Mouse (Mus musculus): ENCODE data around the gene Ccl22. TPM values are rescaled to one million over a fixed set of nuclear protein-coding genes. Genes with fewer than 3 reads are reported as not detected.

The Ccl22 gene
- polyA plus RNA-seq, 1 experiment from 2014 or later = 0.27 TPM

DNA sequence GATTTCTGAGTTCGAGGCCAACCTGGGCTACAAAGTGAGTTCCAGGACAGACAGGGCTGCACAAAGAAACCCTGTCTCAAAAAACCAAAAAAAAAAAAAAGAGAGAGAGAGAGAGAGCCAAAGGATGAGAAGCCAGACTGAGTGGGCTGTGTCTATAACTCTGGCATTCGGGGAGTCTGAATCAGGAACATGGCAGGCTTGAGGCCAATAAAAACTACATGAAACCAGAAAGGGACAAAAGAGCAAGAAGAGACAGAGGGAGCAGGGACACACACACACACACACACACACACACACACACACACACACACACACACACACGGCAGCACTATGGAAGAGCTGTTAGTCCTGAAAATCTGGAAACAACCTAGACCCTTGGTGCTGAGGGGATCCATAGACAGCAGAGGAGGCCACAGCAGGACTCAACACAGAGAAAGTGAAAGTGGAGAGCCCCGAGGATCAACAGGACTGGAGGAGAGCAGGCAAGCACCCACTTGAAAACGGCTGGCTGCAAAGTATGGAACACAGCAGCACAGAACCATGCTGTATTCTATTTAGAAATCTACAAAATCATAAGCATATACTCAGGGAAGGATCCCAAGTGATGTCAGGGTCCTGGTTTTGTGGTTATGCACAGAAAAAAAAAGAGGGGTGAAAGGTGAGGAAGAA lies 9.8 kb upstream of the Ccl22 start:
- Histone ChIP-seq H3K27ac (peak overlapping the region; percentile 97), H3K4me2 (peak overlapping the region; percentile 58)
- 54% methylated on average over 5 of the region's 5 CpGs for WGBS (ENCODE audit: insufficient replicate concordance)

GRCm38 (mm10) chr8:94739829-94740228 lies 5.6 kb upstream of the Ccl22 start:
- ATAC-seq (ENCODE audit: low read depth) = no peak
- Histone ChIP-seq H3K4me2 (no peak overlapping the region), H3K4me3 (replicated peaks) (no peak overlapping the region), H3K9me3 (replicated peaks) (peaks cover 3% of the 10 kb centered on the region; the same call in 1 of the 2 replicates), H3K4me1 (replicated peaks) (peaks cover 26% of the 10 kb centered on the region), H3K27me3 (peaks cover 6% of the 10 kb centered on the region; the same call in 1 of the 2 replicates), H3K36me3 (no peaks in the 10 kb centered on the region), H3K9ac (no peak overlapping the region), H3K27ac (no peak overlapping the region)
- 80% methylated on average over 6 of the region's 6 CpGs for WGBS (ENCODE audit: insufficient replicate concordance)
- no peak for DNase-seq

More for the DNA sequence above, 9.8 kb upstream of the Ccl22 start:
- peaks cover 61% of the 10 kb centered on the region for H3K4me1 ChIP-seq (replicated peaks)
- ATAC-seq (ENCODE audit: low read depth) (no peak), DNase-seq (peak; percentile 11)
- peaks cover 2% of the 10 kb centered on the region; the same call in 1 of the 2 replicates for H3K9me3 ChIP-seq (replicated peaks)
- peak overlapping the region; percentile 10; the same call in 1 of the 2 replicates for H3K4me3 ChIP-seq (replicated peaks)
- H3K27me3 ChIP-seq = no peaks in the 10 kb centered on the region
- no peaks in the 10 kb centered on the region for H3K36me3 ChIP-seq
- H3K9ac ChIP-seq = peak overlapping the region; percentile 65

DNA sequence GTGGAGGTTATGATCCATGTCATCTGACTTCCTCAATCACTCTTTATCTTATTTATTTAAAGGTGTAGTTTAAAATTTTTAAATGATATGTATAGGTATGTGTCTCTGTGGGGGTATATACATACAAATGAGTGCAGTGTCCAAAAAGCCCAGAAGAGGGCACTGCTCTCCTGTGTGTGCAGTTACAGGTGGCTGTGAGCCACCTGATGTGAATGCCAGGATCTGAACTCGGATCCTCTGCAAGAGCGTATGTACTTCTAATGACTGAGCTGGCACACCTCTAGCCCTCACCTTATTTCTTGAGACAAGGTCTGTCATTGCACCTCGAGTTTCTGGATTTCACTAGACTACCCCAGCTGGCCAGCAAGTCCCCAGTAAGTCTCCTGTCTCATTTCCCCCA lies 4.8 kb upstream of the Ccl22 start:
- DNase-seq = no peak
- no peak overlapping the region for H3K4me3 ChIP-seq (replicated peaks)
- no peak for ATAC-seq (ENCODE audit: low read depth)
- H3K4me2 ChIP-seq = no peak overlapping the region
- no peak overlapping the region for H3K27ac ChIP-seq
- no peak overlapping the region for H3K9ac ChIP-seq
- H3K9me3 ChIP-seq (replicated peaks) = peaks cover 3% of the 10 kb centered on the region; the same call in 1 of the 2 replicates
- WGBS (ENCODE audit: insufficient replicate concordance) = 76% methylated on average over 3 of the region's 3 CpGs
- H3K36me3 ChIP-seq = no peaks in the 10 kb centered on the region
- peaks cover 9% of the 10 kb centered on the region; the same call in 1 of the 2 replicates for H3K27me3 ChIP-seq
- peaks cover 19% of the 10 kb centered on the region for H3K4me1 ChIP-seq (replicated peaks)

- H3K9ac ChIP-seq = no peak overlapping the region
- H3K36me3 ChIP-seq = no peaks in the 10 kb centered on the region
- peaks cover 7% of the 10 kb centered on the region for H3K4me1 ChIP-seq (replicated peaks)
- no peak overlapping the region for H3K4me2 ChIP-seq
- no peak overlapping the region for H3K27ac ChIP-seq
- H3K27me3 ChIP-seq = peaks cover 16% of the 10 kb centered on the region
- no peak for DNase-seq
- H3K9me3 ChIP-seq (replicated peaks) = peaks cover 3% of the 10 kb centered on the region; the same call in 1 of the 2 replicates
- ATAC-seq (ENCODE audit: low read depth) = no peak
- H3K4me3 ChIP-seq (replicated peaks) = no peak overlapping the region
- 85% methylated on average over 4 of the region's 4 CpGs for WGBS (ENCODE audit: insufficient replicate concordance)
Measured at GRCm38 (mm10) chr8:94741726-94742125, 3.7 kb upstream of the Ccl22 start.

- Histone ChIP-seq H3K4me3 (replicated peaks) (no peak overlapping the region), H3K27ac (no peak overlapping the region), H3K36me3 (no peaks in the 10 kb centered on the region), H3K9me3 (replicated peaks) (peaks cover 3% of the 10 kb centered on the region; the same call in 1 of the 2 replicates), H3K4me2 (no peak overlapping the region), H3K9ac (no peak overlapping the region), H3K4me1 (replicated peaks) (peaks cover 12% of the 10 kb centered on the region), H3K27me3 (peaks cover 26% of the 10 kb centered on the region)
- ATAC-seq (ENCODE audit: low read depth) (no peak), DNase-seq (no peak)
- 77% methylated on average over 5 of the region's 5 CpGs for WGBS (ENCODE audit: insufficient replicate concordance)
Measured at GRCm38 (mm10) chr8:94744484-94744883, 906 bp upstream of the Ccl22 start.

GRCm38 (mm10) chr8:94744972-94745371 lies 418 bp upstream of the Ccl22 start:
- ATAC-seq (ENCODE audit: low read depth) (no peak), DNase-seq (no peak)
- WGBS (ENCODE audit: insufficient replicate concordance) = 67% methylated on average over 9 of the region's 9 CpGs
- Histone ChIP-seq H3K36me3 (no peaks in the 10 kb centered on the region), H3K27ac (no peak overlapping the region), H3K9ac (no peak overlapping the region), H3K9me3 (replicated peaks) (peaks cover 3% of the 10 kb centered on the region; the same call in 1 of the 2 replicates), H3K4me1 (replicated peaks) (peaks cover 12% of the 10 kb centered on the region), H3K4me2 (no peak overlapping the region), H3K27me3 (peaks cover 29% of the 10 kb centered on the region), H3K4me3 (replicated peaks) (no peak overlapping the region)

GRCm38 (mm10) chr8:94746832-94747231 lies 1.4 kb downstream of the Ccl22 start:
- H3K4me1 ChIP-seq (replicated peaks) = peaks cover 12% of the 10 kb centered on the region
- H3K27ac ChIP-seq = no peak overlapping the region
- H3K4me3 ChIP-seq (replicated peaks) = no peak overlapping the region
- H3K36me3 ChIP-seq = no peaks in the 10 kb centered on the region
- DNase-seq = no peak
- no peaks in the 10 kb centered on the region for H3K9me3 ChIP-seq (replicated peaks)
- peaks cover 26% of the 10 kb centered on the region for H3K27me3 ChIP-seq
- H3K9ac ChIP-seq = no peak overlapping the region
- 69% methylated on average over 8 of the region's 8 CpGs for WGBS (ENCODE audit: insufficient replicate concordance)
- ATAC-seq (ENCODE audit: low read depth) = no peak
- H3K4me2 ChIP-seq = no peak overlapping the region

GRCm38 (mm10) chr8:94748363-94748762 lies 3.0 kb downstream of the Ccl22 start:
- ATAC-seq (ENCODE audit: low read depth) (peak; percentile 43; the same call in 1 of the 2 replicates), DNase-seq (no peak)
- Histone ChIP-seq H3K27me3 (peaks cover 32% of the 10 kb centered on the region), H3K36me3 (no peaks in the 10 kb centered on the region), H3K4me1 (replicated peaks) (peaks cover 12% of the 10 kb centered on the region), H3K27ac (0 out of 2 replicates have a peak overlapping the region, but pooled peaks have one; percentile 18), H3K9ac (0 out of 2 replicates have a peak overlapping the region, but pooled peaks have one; percentile 23), H3K4me2 (no peak overlapping the region), H3K9me3 (replicated peaks) (no peaks in the 10 kb centered on the region), H3K4me3 (replicated peaks) (no peak overlapping the region)
- WGBS (ENCODE audit: insufficient replicate concordance) = 52% methylated on average over 4 of the region's 4 CpGs

DNA sequence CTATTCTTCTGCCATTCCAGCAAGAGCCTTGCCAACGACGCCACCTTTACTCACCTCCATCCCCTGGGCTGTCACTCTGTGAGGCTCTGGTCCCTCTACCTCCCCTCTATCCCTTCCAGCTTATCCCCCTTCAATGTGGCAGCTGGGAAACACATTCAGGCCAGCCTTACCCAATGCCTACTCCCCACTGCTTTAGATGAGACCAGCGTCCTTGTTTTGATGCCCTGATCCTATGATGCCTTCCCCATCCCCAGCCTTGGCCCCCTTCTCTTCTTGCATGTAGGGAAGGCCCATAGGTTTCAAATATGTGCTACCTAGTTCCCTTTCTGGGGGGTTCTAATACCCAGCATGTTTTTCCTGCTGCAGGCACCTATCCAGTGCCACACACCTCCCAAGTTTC lies 4.6 kb downstream of the Ccl22 start:
- peaks cover 12% of the 10 kb centered on the region for H3K4me1 ChIP-seq (replicated peaks)
- ATAC-seq (ENCODE audit: low read depth) (no peak), DNase-seq (no peak)
- H3K27me3 ChIP-seq = peaks cover 41% of the 10 kb centered on the region
- 74% methylated on average over 3 of the region's 3 CpGs for WGBS (ENCODE audit: insufficient replicate concordance)
- no peak overlapping the region for H3K4me2 ChIP-seq
- H3K9ac ChIP-seq = no peak overlapping the region
- no peak overlapping the region for H3K4me3 ChIP-seq (replicated peaks)
- H3K27ac ChIP-seq = no peak overlapping the region
- no peaks in the 10 kb centered on the region for H3K36me3 ChIP-seq
- H3K9me3 ChIP-seq (replicated peaks) = no peaks in the 10 kb centered on the region

- ATAC-seq (ENCODE audit: low read depth) (no peak), DNase-seq (no peak)
- no peak overlapping the region for H3K27ac ChIP-seq
- H3K4me1 ChIP-seq (replicated peaks) = peaks cover 12% of the 10 kb centered on the region
- H3K4me3 ChIP-seq (replicated peaks) = no peak overlapping the region
- H3K9ac ChIP-seq = no peak overlapping the region
- H3K27me3 ChIP-seq = peaks cover 45% of the 10 kb centered on the region
- no peak overlapping the region for H3K4me2 ChIP-seq
- WGBS (ENCODE audit: insufficient replicate concordance) = 59% methylated on average over 10 of the region's 10 CpGs
- no peaks in the 10 kb centered on the region for H3K9me3 ChIP-seq (replicated peaks)
- no peaks in the 10 kb centered on the region for H3K36me3 ChIP-seq
Measured at GRCm38 (mm10) chr8:94751023-94751849, 5.8 kb downstream of the Ccl22 start.

DNA sequence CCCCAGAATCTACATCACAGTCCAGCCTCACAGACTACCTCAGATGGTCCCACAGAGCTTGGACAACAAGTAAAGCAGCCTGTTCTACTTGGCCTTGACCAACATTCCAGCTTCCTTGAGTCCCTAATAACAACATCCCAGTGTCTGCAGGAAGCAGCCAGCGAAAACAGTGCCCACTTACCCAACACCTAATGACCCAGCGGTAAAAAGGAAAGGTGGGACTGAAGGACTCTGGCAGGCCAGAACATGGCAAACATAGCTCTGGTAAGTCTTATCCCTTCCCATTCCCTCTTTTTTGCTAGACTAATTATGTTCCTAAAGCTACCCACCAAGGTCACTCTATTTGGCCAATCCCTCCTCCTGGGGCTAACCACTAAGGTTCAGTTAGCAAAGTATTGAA lies 8.6 kb downstream of the Ccl22 start:
- ATAC-seq (ENCODE audit: low read depth) (no peak), DNase-seq (no peak)
- Histone ChIP-seq H3K4me1 (replicated peaks) (no peaks in the 10 kb centered on the region; the same call in 1 of the 2 replicates), H3K4me2 (no peak overlapping the region), H3K36me3 (no peaks in the 10 kb centered on the region), H3K27me3 (peaks cover 35% of the 10 kb centered on the region), H3K9ac (no peak overlapping the region), H3K4me3 (replicated peaks) (no peak overlapping the region), H3K9me3 (replicated peaks) (no peaks in the 10 kb centered on the region), H3K27ac (no peak overlapping the region)
- WGBS (ENCODE audit: insufficient replicate concordance) = 78% methylated on average over 2 of the region's 2 CpGs

Data from liver, embryonic 13.5 days (tissue).